Mouse (Mus musculus) midbrain, embryonic 14.5 days (tissue): ENCODE results near the gene Rab27a. TPM values are rescaled to one million over a fixed set of nuclear protein-coding genes. Genes with fewer than 3 reads are reported as not detected.

Source experiments
- ATAC-seq: fragments of 200-750 bp; cut with Nextera tagmentation; 2 replicates; pipeline ENCODE4 v1.8.0; 2017; ENCODE audit warnings: moderate number of reproducible peaks, moderate library complexity; ENCODE audit not compliant: low FRiP score, low TSS enrichment
- DNase-seq: peaks from one replicate; pipeline ENCODE4 v3.0.0-alpha.2; 2015
- H3K27ac ChIP-seq: fragments of 300-500 bp; sonication (generic); replicated peaks from 2 replicates; pipeline ENCODE4 v1.5.1; 2014; ENCODE audit warnings: mild to moderate bottlenecking, low read depth, low read length, moderate library complexity
- H3K27me3 ChIP-seq: fragments of 300-500 bp; sonication (generic); 2 replicates; pipeline ENCODE4 v1.6.1; 2014; ENCODE audit warnings: low read length, control low read depth, mixed read lengths; ENCODE audit not compliant: control insufficient read depth, insufficient read depth
- H3K36me3 ChIP-seq: fragments of 300-500 bp; sonication (generic); 2 replicates; pipeline ENCODE4 v1.6.1; 2014; ENCODE audit warnings: low read length, control low read depth; ENCODE audit not compliant: control insufficient read depth, insufficient read depth
- H3K4me1 ChIP-seq: fragments of 300-500 bp; sonication (generic); 2 replicates; pipeline ENCODE4 v1.6.1; 2014; ENCODE audit warnings: mild to moderate bottlenecking, antibody characterized with exemption, low read length, control low read depth; ENCODE audit not compliant: control insufficient read depth, insufficient read depth
- H3K4me2 ChIP-seq: fragments of 300-500 bp; sonication (generic); 2 replicates; pipeline ENCODE4 v1.6.1; 2014; ENCODE audit warnings: mild to moderate bottlenecking, low read length, moderate library complexity
- H3K4me3 ChIP-seq: fragments of 300-500 bp; sonication (generic); replicated peaks from 2 replicates; pipeline ENCODE4 v1.5.1; 2014; ENCODE audit warnings: low read depth, low read length
- H3K9ac ChIP-seq: fragments of 300-500 bp; sonication (generic); replicated peaks from 2 replicates; pipeline ENCODE4 v1.6.1; 2014; ENCODE audit warnings: mild to moderate bottlenecking, low read length, moderate library complexity
- H3K9me3 ChIP-seq: fragments of 300-500 bp; sonication (generic); 2 replicates; pipeline ENCODE4 v1.6.1; 2016; ENCODE audit warnings: low read length, control low read depth, mixed read lengths; ENCODE audit not compliant: control insufficient read depth
- WGBS: fragments of 180-500 bp; shearing (Covaris S2); extraction: QIAGEN DNeasy Blood & Tissue Kit; methylation state at CpG from one replicate; pipeline ENCODE4 v1.1.7; 2014; 5-methylcytosine and 5-hydroxymethylcytosine counted together
- polyA plus RNA-seq: library from polyadenylated mRNA; unstranded; fragments of >200 nt; fragmentation: Nextera tagmentation; extraction: Ambion mirVana; gene quantifications from 2 replicates; pipeline ENCODE4 v1.2.1, GENCODE M21; 2014

Gene Rab27a
- polyA plus RNA-seq, 1 experiment from 2014 or later, result 0.74 TPM

DNA sequence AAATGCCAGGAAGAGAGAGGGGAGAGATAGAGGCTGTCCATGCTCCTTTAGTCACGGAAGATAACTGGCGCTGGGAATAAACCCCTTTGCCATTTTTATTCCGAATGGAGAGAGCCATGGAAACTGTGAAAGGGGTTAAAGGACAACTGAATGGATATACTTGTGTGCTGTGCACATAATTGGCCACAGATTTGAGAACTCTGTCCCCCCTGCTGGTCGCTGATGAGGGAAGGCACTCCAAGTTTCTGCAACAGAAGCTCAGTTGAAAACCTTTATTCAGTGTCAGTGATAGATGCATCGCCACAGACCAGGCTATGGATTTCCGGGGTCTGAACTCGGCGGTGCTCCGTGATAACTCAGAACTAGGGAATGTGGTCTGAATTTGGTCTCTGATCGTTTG is 45.5 kb downstream of the Rab27a start:
- Histone ChIP-seq H3K4me1 (no peaks in the 10 kb centered on the region), H3K27ac (no peak overlapping the region), H3K27me3 (no peaks in the 10 kb centered on the region), H3K36me3 (no peaks in the 10 kb centered on the region), H3K4me3 (no peak overlapping the region), H3K9ac (no peak overlapping the region), H3K4me2 (no peak overlapping the region), H3K9me3 (no peaks in the 10 kb centered on the region)
- ATAC-seq (no peak), DNase-seq (no peak)
- WGBS, result 78% methylated on average over 10 of the region's 10 CpGs

DNA sequence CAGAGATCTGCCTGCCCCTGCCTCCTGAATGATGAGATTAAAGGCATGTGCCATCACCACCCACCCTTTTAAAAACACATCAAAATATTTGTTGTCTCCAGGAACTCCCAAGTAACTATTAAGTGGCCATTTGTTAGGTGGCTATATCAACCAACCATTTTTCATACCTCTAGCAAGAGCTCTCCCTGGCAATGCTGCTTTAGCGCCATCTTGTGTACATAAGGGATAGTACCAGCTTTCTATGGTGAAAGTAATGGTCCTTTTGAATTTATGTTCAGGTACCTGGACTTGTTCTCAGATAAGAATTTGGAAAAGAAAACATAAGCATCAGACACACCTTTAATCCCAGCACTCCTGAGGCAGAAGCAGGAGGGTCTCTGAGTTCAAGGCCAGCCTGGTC is 47.1 kb downstream of the Rab27a start:
- Histone ChIP-seq H3K4me1 (no peaks in the 10 kb centered on the region), H3K36me3 (no peaks in the 10 kb centered on the region), H3K9ac (no peak overlapping the region), H3K4me2 (no peak overlapping the region), H3K27ac (no peak overlapping the region), H3K4me3 (no peak overlapping the region), H3K27me3 (no peaks in the 10 kb centered on the region), H3K9me3 (no peaks in the 10 kb centered on the region)
- DNase-seq (peak; percentile 87), ATAC-seq (no peak)
- WGBS, result 0% methylated on average over 1 of the region's 1 CpGs

DNA sequence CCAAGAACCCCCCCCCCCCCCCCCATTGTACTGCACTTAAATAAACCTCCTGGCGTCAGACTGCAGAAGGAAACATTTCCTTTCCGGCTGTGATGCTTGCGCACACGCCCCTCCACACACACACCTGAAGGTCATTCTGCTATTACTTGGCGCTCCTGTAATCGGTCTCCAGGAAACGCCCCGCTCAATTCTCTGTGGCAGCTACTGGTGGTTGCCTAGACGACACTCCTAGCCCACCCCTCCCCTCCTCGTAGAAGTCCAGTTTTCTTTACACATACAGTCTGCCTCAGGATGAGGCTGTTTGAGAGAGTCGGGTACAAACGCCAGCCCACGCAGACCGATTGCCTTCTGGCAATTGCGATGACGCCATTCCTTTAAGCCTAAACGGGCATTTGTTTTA is 49.9 kb downstream of the Rab27a start:
- Histone ChIP-seq H3K27me3 (no peaks in the 10 kb centered on the region), H3K9me3 (no peaks in the 10 kb centered on the region), H3K36me3 (no peaks in the 10 kb centered on the region), H3K4me1 (no peaks in the 10 kb centered on the region), H3K4me3 (no peak overlapping the region), H3K27ac (no peak overlapping the region), H3K9ac (no peak overlapping the region), H3K4me2 (peak overlapping the region; percentile 22; the same call in 1 of the 2 replicates)
- 45% methylated on average over 17 of the region's 17 CpGs for WGBS
- peak; percentile 48; the same call in 1 of the 2 replicates for ATAC-seq
- peak; percentile 75 for DNase-seq

DNA sequence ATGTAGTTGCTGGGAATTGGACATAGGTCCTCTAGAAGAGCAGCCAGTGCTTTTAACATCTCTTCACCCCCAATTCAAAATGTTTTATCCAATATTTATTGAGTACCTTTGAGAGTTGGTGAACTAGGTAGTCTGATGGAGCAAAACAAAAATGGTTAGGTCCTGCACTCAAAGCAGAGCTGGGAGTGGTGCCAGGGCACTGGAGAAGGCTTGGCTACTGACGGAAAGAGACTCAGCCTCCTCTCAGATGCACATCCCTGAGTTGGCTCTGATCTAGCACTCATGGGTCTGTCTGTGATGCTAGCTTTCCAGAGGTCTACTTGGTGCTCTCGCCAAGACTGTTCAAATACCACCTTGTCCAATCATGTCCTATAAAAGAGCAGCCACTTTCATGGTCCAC is 53.2 kb downstream of the Rab27a start:
- no peak for ATAC-seq
- peaks cover 11% of the 10 kb centered on the region; the same call in 1 of the 2 replicates for H3K27me3 ChIP-seq
- no peaks in the 10 kb centered on the region for H3K36me3 ChIP-seq
- H3K4me3 ChIP-seq, result no peak overlapping the region
- H3K4me1 ChIP-seq, result no peaks in the 10 kb centered on the region
- no peak overlapping the region for H3K9ac ChIP-seq
- H3K9me3 ChIP-seq, result no peaks in the 10 kb centered on the region
- 80% methylated on average over 2 of the region's 2 CpGs for WGBS
- H3K4me2 ChIP-seq, result no peak overlapping the region
- DNase-seq, result no peak
- H3K27ac ChIP-seq, result no peak overlapping the region

DNA sequence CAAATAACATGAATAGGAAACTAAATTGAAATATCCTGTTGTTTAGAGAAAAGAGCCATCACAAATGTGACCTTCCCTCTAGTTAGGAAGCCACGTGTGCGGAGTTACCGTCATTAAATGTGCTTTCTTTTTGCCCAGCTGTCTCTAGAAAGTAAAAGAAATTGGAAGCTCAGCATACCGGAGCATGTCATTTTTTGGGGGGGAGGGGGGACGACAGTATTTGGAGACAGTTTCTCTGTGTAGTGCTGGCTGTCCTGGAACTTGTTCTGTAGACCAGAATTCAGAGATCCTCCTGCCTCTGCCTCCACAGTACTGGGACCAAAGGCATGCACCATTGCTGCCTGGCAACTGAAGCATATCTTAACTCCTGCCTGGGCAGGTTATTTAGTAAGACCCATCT is 56.9 kb downstream of the Rab27a start, which contains the start of gene Khdc3:
Gene Khdc3, plus strand, starts transcription at position 301 of the 400 bp plus-strand sequence.
- ATAC-seq (no peak), DNase-seq (no peak)
- H3K9me3 ChIP-seq, result no peaks in the 10 kb centered on the region
- peaks cover 5% of the 10 kb centered on the region; the same call in 1 of the 2 replicates for H3K4me1 ChIP-seq
- 86% methylated on average over 5 of the region's 5 CpGs for whole genome bisulfite sequencing
- no peak within 1 kb of the TSS for H3K9ac ChIP-seq
- H3K27me3 ChIP-seq, result peaks cover 12% of the 10 kb centered on the region; the same call in 1 of the 2 replicates
- no peaks in the 10 kb centered on the region for H3K36me3 ChIP-seq
- H3K27ac ChIP-seq, result no peak within 1 kb of the TSS
- no peak within 1 kb of the TSS for H3K4me2 ChIP-seq
- no peak within 1 kb of the TSS for H3K4me3 ChIP-seq

DNA sequence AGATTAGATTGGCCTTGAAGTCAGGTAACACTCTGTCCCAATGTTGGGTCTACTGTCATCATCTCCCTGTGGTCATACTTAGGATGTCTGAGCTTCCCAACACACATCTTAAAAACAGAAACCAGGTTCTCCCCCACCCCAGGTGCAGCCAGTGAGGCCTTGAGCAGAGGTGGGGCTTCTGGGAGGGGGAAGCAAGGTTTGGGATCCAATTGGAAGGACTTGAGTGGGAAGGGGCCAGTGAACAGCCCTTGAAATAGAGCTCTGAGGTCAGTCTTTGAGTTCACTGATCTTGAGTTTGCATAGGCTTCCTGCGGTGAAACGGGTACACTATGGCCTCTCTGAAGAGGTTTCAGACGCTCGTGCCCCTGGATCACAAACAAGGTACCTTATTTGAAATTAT is 57.5 kb downstream of the Rab27a start, which contains the start of gene Gm20509:
Gene Gm20509, plus strand, starts transcription at position 290 of the 400 bp plus-strand sequence.
- Histone ChIP-seq H3K4me3 (peak within 1 kb of the TSS; percentile 43), H3K9ac (peak within 1 kb of the TSS; percentile 52), H3K4me1 (peaks cover 5% of the 10 kb centered on the region; the same call in 1 of the 2 replicates), H3K36me3 (no peaks in the 10 kb centered on the region), H3K9me3 (no peaks in the 10 kb centered on the region), H3K27me3 (peaks cover 12% of the 10 kb centered on the region; the same call in 1 of the 2 replicates), H3K27ac (no peak within 1 kb of the TSS), H3K4me2 (peak within 1 kb of the TSS; percentile 77)
- ATAC-seq (no peak), DNase-seq (no peak)
- 92% methylated on average over 4 of the region's 4 CpGs for WGBS

DNA sequence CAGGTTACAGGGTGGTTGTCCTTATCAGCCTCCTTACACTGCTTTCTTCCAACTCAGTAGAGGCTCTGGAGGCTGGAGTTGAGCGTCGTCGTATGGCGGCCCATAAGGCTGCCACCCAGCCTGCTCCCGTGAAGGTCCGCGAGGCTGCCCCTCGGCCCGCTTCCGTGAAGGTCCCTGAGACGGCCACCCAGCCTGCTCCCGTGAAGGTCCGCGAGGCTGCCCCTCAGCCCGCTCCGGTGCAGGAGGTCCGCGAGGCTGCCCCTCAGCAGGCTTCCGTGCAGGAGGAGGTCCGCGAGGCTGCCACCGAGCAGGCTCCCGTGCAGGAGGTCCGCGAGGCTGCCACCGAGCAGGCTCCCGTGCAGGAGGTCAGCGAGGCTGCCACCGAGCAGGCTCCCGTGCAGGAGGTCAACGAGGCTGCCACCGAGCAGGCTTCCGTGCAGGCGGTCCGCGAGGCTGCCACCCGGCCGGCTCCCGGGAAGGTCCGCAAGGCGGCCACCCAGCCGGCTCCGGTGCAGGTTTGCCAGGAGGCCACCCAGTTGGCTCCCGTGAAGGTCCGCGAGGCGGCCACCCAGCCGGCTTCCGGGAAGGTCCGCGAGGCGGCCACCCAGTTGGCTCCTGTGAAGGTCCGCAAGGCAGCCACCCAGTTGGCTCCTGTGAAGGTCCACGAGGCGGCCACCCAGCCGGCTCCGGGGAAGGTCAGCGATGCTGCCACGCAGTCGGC is 58.7 kb downstream of the Rab27a start:
- Histone ChIP-seq H3K9me3 (no peaks in the 10 kb centered on the region), H3K4me1 (peaks cover 5% of the 10 kb centered on the region; the same call in 1 of the 2 replicates), H3K9ac (peak overlapping the region; percentile 52), H3K27ac (no peak overlapping the region), H3K27me3 (peaks cover 12% of the 10 kb centered on the region; the same call in 1 of the 2 replicates), H3K4me2 (peak overlapping the region; percentile 77), H3K36me3 (no peaks in the 10 kb centered on the region), H3K4me3 (peak overlapping the region; percentile 43)
- WGBS, result 5% methylated on average over 60 of the region's 60 CpGs
- ATAC-seq (peak; percentile 20; the same call in 1 of the 2 replicates), DNase-seq (peak; percentile 50)

DNA sequence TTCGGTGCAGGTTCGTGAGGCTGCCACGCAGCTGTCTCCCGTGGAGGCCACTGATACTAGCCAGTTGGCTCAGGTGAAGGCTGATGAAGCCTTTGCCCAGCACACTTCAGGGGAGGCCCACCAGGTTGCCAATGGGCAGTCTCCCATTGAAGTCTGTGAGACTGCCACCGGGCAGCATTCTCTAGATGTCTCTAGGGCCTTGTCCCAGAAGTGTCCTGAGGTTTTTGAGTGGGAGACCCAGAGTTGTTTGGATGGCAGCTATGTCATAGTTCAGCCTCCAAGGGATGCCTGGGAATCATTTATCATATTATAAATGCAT is 59.2 kb downstream of the Rab27a start:
- DNase-seq (no peak), ATAC-seq (no peak)
- H3K4me3 ChIP-seq, result peak overlapping the region; percentile 43
- H3K4me1 ChIP-seq, result peaks cover 5% of the 10 kb centered on the region; the same call in 1 of the 2 replicates
- H3K9me3 ChIP-seq, result no peaks in the 10 kb centered on the region
- H3K27ac ChIP-seq, result no peak overlapping the region
- no peaks in the 10 kb centered on the region for H3K36me3 ChIP-seq
- H3K4me2 ChIP-seq, result peak overlapping the region; percentile 77
- 41% methylated on average over 5 of the region's 5 CpGs for WGBS
- H3K27me3 ChIP-seq, result peaks cover 12% of the 10 kb centered on the region; the same call in 1 of the 2 replicates
- H3K9ac ChIP-seq, result peak overlapping the region; percentile 52

DNA sequence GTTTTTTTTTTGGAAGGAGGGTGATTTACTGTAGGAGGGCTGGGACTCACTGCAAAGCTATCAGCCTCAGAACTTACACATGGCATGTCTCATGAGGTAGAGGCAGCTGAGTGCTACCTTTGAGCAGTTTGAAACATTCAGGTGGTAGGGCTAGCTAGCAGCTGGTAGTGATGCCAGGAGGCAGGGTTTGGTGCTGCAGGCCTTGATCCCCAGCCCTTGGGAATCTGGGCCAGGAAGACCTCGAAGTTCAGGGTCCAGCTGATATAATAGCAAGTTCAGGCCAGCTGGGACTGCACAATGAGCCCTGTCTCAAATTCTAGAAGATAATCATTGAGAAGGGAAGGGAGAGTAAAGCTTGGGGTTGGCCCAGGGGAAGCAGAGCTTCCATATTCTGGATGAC is 60.5 kb downstream of the Rab27a start:
- Histone ChIP-seq H3K4me2 (no peak overlapping the region), H3K36me3 (no peaks in the 10 kb centered on the region), H3K9me3 (no peaks in the 10 kb centered on the region), H3K4me3 (no peak overlapping the region), H3K27me3 (peaks cover 12% of the 10 kb centered on the region; the same call in 1 of the 2 replicates), H3K27ac (no peak overlapping the region), H3K4me1 (peaks cover 5% of the 10 kb centered on the region; the same call in 1 of the 2 replicates), H3K9ac (no peak overlapping the region)
- no peak for DNase-seq
- no peak for ATAC-seq
- 62% methylated on average over 1 of the region's 1 CpGs for WGBS
